Mouse (Mus musculus) neural tube, embryonic 15.5 days (tissue): ENCODE measurements around the gene Zcchc2. TPM values are rescaled to one million over a fixed set of nuclear protein-coding genes. Genes with fewer than 3 reads are reported as not detected.

Source experiments
- ATAC-seq: fragments of 200-750 bp; cut with Nextera tagmentation; 2 replicates; pipeline ENCODE4 v1.8.0; 2017; ENCODE audit warnings: mild to moderate bottlenecking, moderate TSS enrichment, moderate library complexity; ENCODE audit not compliant: low FRiP score
- H3K27ac ChIP-seq: fragments of 300-500 bp; sonication (generic); replicated peaks from 2 replicates; pipeline ENCODE4 v1.5.1; 2015; ENCODE audit warnings: mild to moderate bottlenecking, inconsistent platforms
- H3K27me3 ChIP-seq: fragments of 300-500 bp; sonication (generic); replicated peaks from 2 replicates; pipeline ENCODE4 v1.6.1; 2015; ENCODE audit warnings: inconsistent platforms
- H3K36me3 ChIP-seq: fragments of 300-500 bp; sonication (generic); 2 replicates; pipeline ENCODE4 v1.6.1; 2015; ENCODE audit warnings: inconsistent platforms
- H3K4me1 ChIP-seq: fragments of 300-500 bp; sonication (generic); 2 replicates; pipeline ENCODE4 v1.6.1; 2015; ENCODE audit warnings: inconsistent platforms
- H3K4me2 ChIP-seq: fragments of 300-500 bp; sonication (generic); 2 replicates; pipeline ENCODE4 v1.6.1; 2015; ENCODE audit warnings: inconsistent platforms, mild to moderate bottlenecking, moderate library complexity
- H3K4me3 ChIP-seq: fragments of 300-500 bp; sonication (generic); replicated peaks from 2 replicates; pipeline ENCODE4 v1.5.1; 2015; ENCODE audit warnings: mild to moderate bottlenecking, inconsistent platforms
- H3K9ac ChIP-seq: fragments of 300-500 bp; sonication (generic); replicated peaks from 2 replicates; pipeline ENCODE4 v1.6.1; 2015; ENCODE audit warnings: mild to moderate bottlenecking, inconsistent platforms
- H3K9me3 ChIP-seq: fragments of 300-500 bp; sonication (generic); replicated peaks from 2 replicates; pipeline ENCODE4 v1.6.1; 2016; ENCODE audit warnings: inconsistent platforms
- WGBS: fragments of 180-500 bp; shearing (Covaris S2); methylation state at CpG from one replicate; pipeline ENCODE4 v1.1.7; 2015; ENCODE audit warnings: mixed read lengths; 5-methylcytosine and 5-hydroxymethylcytosine counted together
- polyA plus RNA-seq: library from polyadenylated mRNA; unstranded; fragments of >200 nt; fragmentation: Nextera tagmentation; extraction: Ambion mirVana; gene quantifications from 2 replicates; pipeline ENCODE4 v1.2.1, GENCODE M21; 2015

Zcchc2 gene
- polyA plus RNA-seq, 1 experiment from 2014 or later: 2.4 TPM

DNA sequence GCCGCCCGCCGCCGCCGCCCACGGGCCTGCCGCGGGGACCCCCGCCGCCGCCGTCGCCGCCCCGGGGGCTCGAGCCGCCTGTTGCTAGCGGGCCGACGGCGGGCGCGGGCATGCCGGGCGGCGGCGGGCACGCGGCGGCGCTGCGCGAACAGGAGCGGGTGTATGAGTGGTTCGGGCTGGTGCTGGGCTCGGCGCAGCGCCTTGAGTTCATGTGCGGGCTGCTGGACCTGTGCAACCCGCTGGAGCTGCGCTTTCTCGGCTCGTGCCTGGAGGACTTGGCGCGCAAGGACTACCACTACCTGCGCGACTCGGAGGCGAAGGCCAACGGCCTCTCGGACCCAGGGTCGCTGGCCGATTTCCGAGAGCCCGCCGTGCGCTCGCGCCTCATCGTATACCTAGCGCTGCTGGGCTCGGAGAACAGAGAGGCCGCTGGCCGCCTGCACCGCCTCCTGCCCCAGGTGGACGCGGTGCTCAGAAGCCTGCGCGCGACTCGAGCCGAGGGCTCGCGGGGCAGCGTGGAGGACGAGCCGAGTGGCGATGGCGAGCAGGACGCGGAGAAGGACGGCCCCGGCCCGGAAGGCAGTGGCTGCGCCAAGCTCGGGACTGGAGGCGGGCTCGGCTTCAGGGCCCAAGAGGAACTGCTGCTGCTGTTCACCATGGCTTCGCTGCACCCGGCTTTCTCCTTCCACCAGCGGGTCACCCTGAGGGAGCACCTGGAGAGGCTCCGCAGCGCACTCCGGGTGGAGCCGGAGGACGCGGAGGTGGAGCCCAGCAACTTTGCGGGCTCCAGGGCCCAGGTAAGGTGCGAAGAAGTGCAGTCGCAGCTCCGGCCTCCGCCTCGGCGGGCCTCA lies 930 bp downstream of the Zcchc2 start:
- H3K27me3 ChIP-seq: no peaks in the 10 kb centered on the region; the same call in 1 of the 2 replicates
- peak overlapping the region; percentile 71 for H3K4me3 ChIP-seq
- peak overlapping the region; percentile 72 for H3K9ac ChIP-seq
- peak overlapping the region; percentile 95 for H3K27ac ChIP-seq
- H3K9me3 ChIP-seq: no peaks in the 10 kb centered on the region
- WGBS: under 1% methylated on average over 103 of the region's 104 CpGs
- peaks cover 31% of the 10 kb centered on the region for H3K4me1 ChIP-seq
- H3K4me2 ChIP-seq: peak overlapping the region; percentile 81
- H3K36me3 ChIP-seq: no peaks in the 10 kb centered on the region
- ATAC-seq: peak; percentile 43

DNA sequence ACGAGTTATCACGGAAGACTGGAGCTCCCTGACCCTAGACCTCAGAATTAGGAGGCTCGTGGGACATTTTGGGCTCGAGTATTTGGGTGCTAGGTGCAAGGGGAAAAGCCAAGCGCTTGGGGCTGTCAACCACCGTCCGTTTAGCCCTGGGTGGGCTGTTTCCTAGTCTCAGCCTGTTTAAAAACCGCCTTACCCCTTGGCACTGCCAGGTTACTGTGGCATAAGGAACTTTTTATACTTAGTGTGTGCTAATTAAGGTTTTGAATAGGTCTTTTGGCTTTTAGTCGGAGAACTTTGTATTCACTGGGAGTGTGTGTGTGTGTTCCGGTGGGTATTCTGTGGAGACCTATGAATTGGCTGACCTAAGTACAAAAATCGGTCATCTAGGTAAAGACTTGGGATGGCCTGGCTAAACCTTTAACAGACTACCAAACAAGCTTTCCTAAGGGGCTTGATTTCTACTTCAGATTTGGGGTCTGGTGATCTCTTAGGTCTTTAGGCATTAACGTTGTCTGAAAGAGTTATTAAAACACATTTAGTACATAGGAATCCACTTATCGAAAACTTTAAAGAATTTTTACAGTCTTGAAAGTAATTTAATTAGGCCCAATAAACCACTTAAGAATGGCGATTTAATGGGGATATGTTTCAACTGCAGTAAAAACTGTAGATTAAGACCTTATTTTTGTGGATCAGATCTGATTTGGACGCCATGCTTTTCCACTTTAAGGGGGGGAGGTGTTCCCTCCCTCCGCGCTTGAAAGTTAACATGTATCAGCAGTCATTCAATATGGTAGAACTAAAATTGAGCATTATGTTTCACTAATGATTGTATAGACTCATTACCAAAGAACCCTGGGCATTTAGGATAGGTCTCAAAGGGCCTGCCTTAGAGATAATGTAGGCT lies 2.0 kb downstream of the Zcchc2 start:
- no peak for ATAC-seq
- WGBS: 21% methylated on average over 17 of the region's 17 CpGs
- no peak overlapping the region for H3K27ac ChIP-seq
- H3K27me3 ChIP-seq: no peaks in the 10 kb centered on the region; the same call in 1 of the 2 replicates
- H3K4me2 ChIP-seq: peak overlapping the region; percentile 81
- peak overlapping the region; percentile 72 for H3K9ac ChIP-seq
- H3K36me3 ChIP-seq: no peaks in the 10 kb centered on the region
- no peaks in the 10 kb centered on the region for H3K9me3 ChIP-seq
- H3K4me1 ChIP-seq: peaks cover 32% of the 10 kb centered on the region
- H3K4me3 ChIP-seq: peak overlapping the region; percentile 71

DNA sequence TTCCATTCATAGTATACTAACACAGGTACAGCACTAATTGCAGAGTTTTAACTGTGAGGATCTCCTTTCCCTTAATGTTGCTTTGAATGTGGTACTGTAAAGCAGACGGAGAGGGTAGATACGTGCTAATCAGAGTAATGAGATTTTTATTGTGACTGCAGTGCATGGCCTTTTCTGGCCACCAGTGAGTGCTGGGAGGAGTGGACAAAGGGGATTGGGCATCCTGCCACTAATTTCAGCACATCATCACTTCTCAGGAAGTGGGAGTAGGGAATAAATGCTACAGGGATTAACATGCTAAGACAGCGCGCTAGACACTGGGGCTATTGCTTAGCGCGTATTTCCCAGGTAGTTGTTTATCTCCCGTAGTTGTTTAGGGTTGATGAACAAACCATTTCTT lies 3.0 kb downstream of the Zcchc2 start:
- Histone ChIP-seq H3K9me3 (no peaks in the 10 kb centered on the region), H3K27me3 (no peaks in the 10 kb centered on the region; the same call in 1 of the 2 replicates), H3K4me1 (peaks cover 35% of the 10 kb centered on the region), H3K4me2 (peak overlapping the region; percentile 81), H3K27ac (peak overlapping the region; percentile 69), H3K9ac (peak overlapping the region; percentile 64), H3K36me3 (no peaks in the 10 kb centered on the region), H3K4me3 (peak overlapping the region; percentile 71)
- no peak for ATAC-seq
- 5% methylated on average over 7 of the region's 7 CpGs for WGBS

- peak; percentile 70 for ATAC-seq
- Histone ChIP-seq H3K9me3 (no peaks in the 10 kb centered on the region), H3K4me1 (peaks cover 35% of the 10 kb centered on the region), H3K27me3 (no peaks in the 10 kb centered on the region), H3K27ac (peak overlapping the region; percentile 69), H3K9ac (peak overlapping the region; percentile 64), H3K36me3 (no peaks in the 10 kb centered on the region), H3K4me2 (peak overlapping the region; percentile 81), H3K4me3 (peak overlapping the region; percentile 71)
- under 1% methylated on average over 35 of the region's 37 CpGs for WGBS
Observed at GRCm38 (mm10) chr1:105993601-105994209, 3.5 kb downstream of the Zcchc2 start.

DNA sequence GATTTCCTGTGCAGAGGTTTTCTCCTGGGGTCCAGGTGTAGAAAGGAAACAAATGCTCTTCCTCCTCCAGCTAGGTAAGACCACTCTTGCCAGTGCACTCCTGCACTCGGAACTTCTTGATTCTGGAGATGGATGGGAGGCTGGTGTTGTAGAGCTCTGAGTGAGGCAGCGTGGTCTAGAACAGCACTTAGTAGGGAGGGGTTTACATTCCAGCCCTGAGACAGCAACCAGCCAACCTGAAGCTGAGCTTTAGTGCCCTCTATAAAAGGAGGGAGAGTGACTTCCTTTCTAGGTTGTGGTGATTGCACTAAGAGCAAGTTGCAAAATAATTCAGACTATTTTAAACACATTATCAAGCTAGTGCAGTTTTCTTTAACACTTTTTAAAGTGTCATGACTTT lies 5.8 kb downstream of the Zcchc2 start:
- no peak for ATAC-seq
- H3K4me1 ChIP-seq: peaks cover 32% of the 10 kb centered on the region

GRCm38 (mm10) chr1:105997282-105997681 lies 7.1 kb downstream of the Zcchc2 start:
- H3K4me1 ChIP-seq: peaks cover 24% of the 10 kb centered on the region
- H3K27ac ChIP-seq: no peak overlapping the region
- no peaks in the 10 kb centered on the region for H3K27me3 ChIP-seq
- no peaks in the 10 kb centered on the region for H3K9me3 ChIP-seq
- 42% methylated on average over 3 of the region's 3 CpGs for WGBS
- no peak for ATAC-seq
- H3K4me3 ChIP-seq: no peak overlapping the region
- H3K9ac ChIP-seq: no peak overlapping the region
- H3K4me2 ChIP-seq: no peak overlapping the region
- H3K36me3 ChIP-seq: no peaks in the 10 kb centered on the region

More for the DNA sequence above, 5.8 kb downstream of the Zcchc2 start:
- H3K27ac ChIP-seq: no peak overlapping the region
- no peak overlapping the region for H3K9ac ChIP-seq
- WGBS: 51% methylated on average over 2 of the region's 2 CpGs
- no peak overlapping the region for H3K4me3 ChIP-seq
- H3K36me3 ChIP-seq: no peaks in the 10 kb centered on the region
- no peaks in the 10 kb centered on the region for H3K9me3 ChIP-seq
- no peak overlapping the region for H3K4me2 ChIP-seq
- H3K27me3 ChIP-seq: no peaks in the 10 kb centered on the region

- Histone ChIP-seq H3K4me2 (no peak overlapping the region), H3K36me3 (peaks cover 10% of the 10 kb centered on the region; the same call in 1 of the 2 replicates), H3K9me3 (no peaks in the 10 kb centered on the region), H3K9ac (no peak overlapping the region), H3K4me1 (peaks cover 4% of the 10 kb centered on the region; the same call in 1 of the 2 replicates), H3K27me3 (no peaks in the 10 kb centered on the region), H3K27ac (no peak overlapping the region), H3K4me3 (no peak overlapping the region)
- ATAC-seq: no peak
- 99% methylated on average over 2 of the region's 2 CpGs for WGBS
Observed at GRCm38 (mm10) chr1:105999802-106000201, 9.6 kb downstream of the Zcchc2 start.

DNA sequence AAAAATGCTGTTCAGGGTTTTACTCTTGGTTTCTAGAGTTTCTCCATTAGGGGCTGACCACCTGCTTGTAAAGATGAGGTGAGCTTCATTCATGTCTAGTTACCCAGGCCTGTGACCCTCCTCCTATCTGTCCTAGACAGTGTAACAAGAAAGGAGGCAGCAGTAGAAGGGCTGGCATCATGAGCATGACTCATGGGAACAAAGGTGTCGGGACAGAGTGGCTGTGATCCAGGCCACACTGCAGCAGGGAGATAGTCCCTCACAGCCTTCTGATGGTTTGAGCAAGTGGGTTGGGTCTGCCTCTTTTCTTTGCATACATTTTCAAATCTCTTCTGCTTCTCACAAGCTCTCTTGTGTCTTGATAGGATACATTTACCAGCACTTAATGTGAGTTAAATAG lies 17.4 kb downstream of the Zcchc2 start:
- Histone ChIP-seq H3K4me3 (no peak overlapping the region), H3K36me3 (peaks cover 43% of the 10 kb centered on the region), H3K4me1 (no peaks in the 10 kb centered on the region), H3K4me2 (no peak overlapping the region), H3K9me3 (no peaks in the 10 kb centered on the region), H3K9ac (no peak overlapping the region), H3K27me3 (no peaks in the 10 kb centered on the region), H3K27ac (no peak overlapping the region)
- 87% methylated on average over 1 of the region's 1 CpGs for WGBS
- ATAC-seq: no peak

DNA sequence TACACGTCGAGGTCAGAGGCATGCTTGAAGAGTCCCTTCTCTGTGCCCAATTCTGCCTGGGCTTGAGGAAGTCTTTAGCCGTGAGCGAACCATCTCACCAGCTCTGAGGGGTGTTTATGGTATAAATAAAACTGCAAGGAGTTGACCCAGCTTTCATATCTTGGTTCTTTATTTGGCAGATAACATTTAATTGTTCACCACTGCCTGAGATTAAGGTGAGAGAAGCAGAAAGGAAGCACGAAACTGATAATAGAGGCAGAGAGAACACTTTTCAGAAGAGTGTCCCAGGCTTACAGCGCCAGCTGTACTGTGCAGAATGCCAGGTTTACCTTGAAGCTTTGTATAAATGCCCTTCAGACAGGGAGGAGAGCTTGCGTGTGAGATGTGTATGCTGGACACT lies 20.9 kb downstream of the Zcchc2 start:
- Histone ChIP-seq H3K9ac (no peak overlapping the region), H3K4me1 (no peaks in the 10 kb centered on the region), H3K4me3 (no peak overlapping the region), H3K27ac (no peak overlapping the region), H3K36me3 (peaks cover 43% of the 10 kb centered on the region), H3K9me3 (no peaks in the 10 kb centered on the region), H3K27me3 (no peaks in the 10 kb centered on the region), H3K4me2 (no peak overlapping the region)
- WGBS: 93% methylated on average over 7 of the region's 7 CpGs
- no peak for ATAC-seq

- no peak overlapping the region for H3K4me3 ChIP-seq
- H3K27ac ChIP-seq: no peak overlapping the region
- H3K4me2 ChIP-seq: no peak overlapping the region
- ATAC-seq: no peak
- H3K9ac ChIP-seq: no peak overlapping the region
- H3K36me3 ChIP-seq: peaks cover 49% of the 10 kb centered on the region
- H3K4me1 ChIP-seq: no peaks in the 10 kb centered on the region
- no peaks in the 10 kb centered on the region for H3K9me3 ChIP-seq
- 86% methylated on average over 2 of the region's 2 CpGs for WGBS
- H3K27me3 ChIP-seq: no peaks in the 10 kb centered on the region
Observed at GRCm38 (mm10) chr1:106013759-106014158, 23.6 kb downstream of the Zcchc2 start.

DNA sequence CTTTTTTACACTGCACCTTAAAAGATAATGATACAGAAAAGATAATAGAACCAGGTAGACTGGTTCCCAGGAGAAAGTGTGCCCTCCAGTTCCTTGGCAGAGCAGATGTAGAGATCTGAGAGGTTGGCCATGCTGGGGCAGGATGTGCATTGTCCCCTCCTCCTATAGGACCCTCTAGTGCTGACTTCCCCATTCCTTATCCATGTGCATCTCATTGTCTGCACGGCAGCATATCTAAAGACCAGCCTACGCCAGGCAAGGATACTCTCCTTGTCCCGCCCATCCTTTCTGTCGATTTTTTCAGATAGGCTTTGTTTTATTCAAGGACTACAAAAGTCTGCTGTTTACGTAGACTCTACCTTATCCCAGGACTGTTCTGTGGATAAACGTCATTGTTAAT lies 26.1 kb downstream of the Zcchc2 start:
- H3K4me2 ChIP-seq: no peak overlapping the region
- H3K36me3 ChIP-seq: peaks cover 64% of the 10 kb centered on the region
- H3K4me3 ChIP-seq: no peak overlapping the region
- ATAC-seq: no peak
- no peaks in the 10 kb centered on the region for H3K27me3 ChIP-seq
- no peak overlapping the region for H3K9ac ChIP-seq
- H3K4me1 ChIP-seq: no peaks in the 10 kb centered on the region
- 92% methylated on average over 6 of the region's 6 CpGs for WGBS
- H3K27ac ChIP-seq: no peak overlapping the region
- H3K9me3 ChIP-seq: no peaks in the 10 kb centered on the region
